Mouse (Mus musculus): Measurements from ENCODE around the gene Rps6kb2.
A peak's percentile ranks its signal among the peaks of the same experiment; 100 is the strongest.
"Not testable (repeated sequence)": the region's sequence is repeated elsewhere in the genome, so short reads cannot be mapped to it uniquely, and the experiment has no call there.

Gene Rps6kb2

DNA sequence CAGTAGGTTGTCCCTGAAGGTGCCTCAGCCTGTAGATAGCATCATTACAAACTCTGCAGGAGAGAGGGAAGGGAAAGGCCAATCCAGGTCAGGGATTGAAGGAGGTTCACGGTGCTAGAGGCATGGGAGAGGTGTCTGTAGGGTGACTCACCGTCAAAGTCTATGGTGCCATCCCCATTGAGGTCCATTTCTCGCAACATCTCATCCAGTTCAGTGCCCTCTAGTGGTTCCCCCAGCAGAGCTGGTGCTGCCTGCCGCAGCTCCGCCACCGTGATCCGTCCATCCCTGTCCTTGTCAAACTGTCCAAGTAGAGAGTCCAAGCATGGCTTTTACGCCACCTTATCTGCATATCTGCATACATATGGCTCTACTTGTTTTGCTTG lies 27.2 kb downstream of the Rps6kb2 start:
- DNase-seq, result not testable (repeated sequence)

GRCm38 (mm10) chr19:4135229-4135962 lies 27.8 kb downstream of the Rps6kb2 start:
- not testable (repeated sequence) for DNase-seq

- no peak for DNase-seq
Observed at GRCm38 (mm10) chr19:4134354-4134753, 28.8 kb downstream of the Rps6kb2 start.

DNA sequence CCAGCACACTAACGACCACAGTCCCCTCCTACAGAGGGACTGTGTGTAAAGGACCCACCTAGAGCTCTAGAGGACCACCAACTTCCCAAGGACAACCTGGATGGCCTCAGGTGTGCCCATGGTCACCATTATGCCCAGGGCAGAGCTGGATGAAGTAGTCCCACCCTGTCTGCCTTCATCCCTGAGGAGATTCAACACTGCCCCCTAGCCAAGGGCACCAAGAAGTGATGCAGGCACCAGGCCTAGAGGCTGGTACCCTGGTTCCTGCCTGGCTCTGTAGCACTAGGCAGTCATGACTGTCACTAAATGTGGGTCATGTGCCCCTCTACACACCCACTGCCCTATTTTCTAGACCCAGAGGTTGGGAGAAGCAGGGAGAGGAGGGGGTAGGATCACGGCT lies 31.4 kb downstream of the Rps6kb2 start:
- no peak for DNase-seq

- DNase-seq, result no peak
Observed at GRCm38 (mm10) chr19:4131075-4131474, 32.1 kb downstream of the Rps6kb2 start.

DNA sequence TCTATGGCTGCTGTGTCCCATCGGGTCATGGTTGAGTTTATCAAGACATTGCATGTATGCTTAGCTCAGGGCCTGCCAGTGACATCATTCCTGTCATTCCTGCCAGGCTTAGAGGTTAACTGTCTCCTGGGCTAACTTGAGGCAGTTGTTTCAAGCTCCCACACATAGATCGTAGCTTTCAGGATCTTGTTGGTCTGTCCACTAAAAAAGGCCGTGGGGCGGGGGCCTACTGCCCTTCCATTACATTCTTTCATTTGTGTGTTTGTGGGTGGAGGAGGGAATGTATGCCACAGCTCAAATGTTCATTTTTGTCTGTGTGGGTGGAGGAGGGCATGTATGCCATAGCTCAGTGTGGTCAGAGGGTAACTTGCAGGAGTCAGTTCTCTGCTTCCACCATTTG lies 33.0 kb downstream of the Rps6kb2 start:
- no peak for DNase-seq

DNA sequence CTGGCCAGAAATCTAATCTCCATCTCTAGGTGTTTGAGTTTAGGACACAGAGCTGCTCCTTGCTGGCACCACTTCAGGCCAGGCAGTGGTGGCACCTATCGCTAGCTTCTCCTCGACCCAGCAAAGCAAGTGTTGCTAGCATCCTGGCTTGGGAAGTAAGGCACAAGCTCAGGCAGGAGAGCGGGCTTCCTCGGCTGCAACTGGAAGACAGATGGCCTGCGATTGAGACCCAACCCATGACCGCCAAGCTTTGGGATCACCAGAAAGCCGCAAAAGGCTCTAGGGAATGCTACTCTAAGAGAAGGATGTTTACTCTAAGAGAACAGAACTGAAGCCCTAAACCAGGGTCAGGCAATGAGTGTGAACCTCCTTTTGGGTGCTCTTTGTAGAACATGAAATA lies 33.7 kb downstream of the Rps6kb2 start:
- DNase-seq, result no peak

- no peak for DNase-seq
Observed at GRCm38 (mm10) chr19:4126759-4127495, 36.2 kb downstream of the Rps6kb2 start.

- peak; percentile 99 for DNase-seq
Observed at GRCm38 (mm10) chr19:4125741-4126696, 37.1 kb downstream of the Rps6kb2 start, which contains the start of gene Aip. Aip (minus strand) TSS chr19:4125858.

- not testable (repeated sequence) for DNase-seq
Observed at GRCm38 (mm10) chr19:4125268-4125667, 37.9 kb downstream of the Rps6kb2 start.

DNA sequence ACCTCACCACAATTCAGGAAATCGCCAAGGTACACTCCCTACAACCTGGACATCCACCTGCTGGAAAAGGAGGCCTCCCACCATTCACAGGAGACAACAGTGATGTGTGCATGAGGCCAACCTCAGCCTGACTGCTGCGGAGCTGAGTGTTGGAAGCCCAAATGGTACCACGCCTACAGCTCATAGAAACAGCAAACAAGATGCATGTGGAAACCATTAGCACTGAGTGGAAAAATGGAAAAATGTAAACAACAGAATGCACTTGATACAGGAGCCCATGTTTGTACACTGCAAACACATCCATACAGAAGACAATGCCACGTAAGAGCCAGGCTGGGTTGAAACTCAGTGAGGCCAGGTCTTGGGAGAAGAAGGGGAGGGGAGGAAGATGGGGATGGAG lies 38.7 kb downstream of the Rps6kb2 start:
- no peak for DNase-seq

DNA sequence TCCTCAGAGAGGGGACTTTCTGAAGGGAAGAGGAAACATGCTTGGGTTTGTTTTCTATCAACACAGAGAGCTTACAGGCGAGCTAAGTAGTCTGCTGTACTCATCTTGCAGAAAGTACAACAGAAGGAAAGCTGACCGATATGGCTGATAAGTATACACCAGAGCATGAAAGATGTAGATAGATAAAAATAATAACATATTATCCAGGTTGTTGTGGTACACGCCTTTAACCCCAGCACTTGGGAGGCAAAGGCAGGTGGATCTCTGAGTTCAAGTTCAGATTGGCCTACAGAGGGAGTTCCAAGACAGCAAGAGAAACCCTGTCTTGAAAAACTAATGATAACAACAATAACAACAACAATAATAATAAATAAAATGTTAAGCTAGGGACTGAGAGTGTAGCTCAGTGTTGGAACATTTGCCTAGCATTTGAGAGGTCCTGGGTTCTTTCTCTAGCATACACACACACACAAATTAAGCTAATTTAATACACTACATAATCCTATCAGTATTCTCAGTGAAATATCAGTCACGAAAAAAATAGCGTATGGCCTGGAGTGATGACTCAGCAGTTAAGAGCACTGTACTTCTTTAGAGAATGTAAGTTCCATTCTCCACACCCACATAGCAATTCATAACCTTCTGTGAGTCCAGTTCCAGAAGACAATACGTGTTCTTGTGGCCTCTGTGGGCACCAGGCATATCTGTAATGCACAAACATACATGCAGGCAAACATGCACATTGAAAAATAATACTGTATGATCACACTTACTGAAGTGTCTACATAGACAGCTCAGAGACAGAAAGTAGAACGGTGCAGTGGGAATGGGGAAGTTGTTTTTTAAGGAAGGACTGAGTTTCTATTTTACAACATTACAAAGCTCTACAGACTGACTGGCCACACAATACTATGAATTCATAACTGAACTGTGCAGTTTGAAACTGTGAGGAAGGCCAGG lies 40.5 kb downstream of the Rps6kb2 start:
- DNase-seq, result no peak

GRCm38 (mm10) chr19:4121896-4122295 lies 41.3 kb downstream of the Rps6kb2 start:
- not testable (repeated sequence) for DNase-seq

DNA sequence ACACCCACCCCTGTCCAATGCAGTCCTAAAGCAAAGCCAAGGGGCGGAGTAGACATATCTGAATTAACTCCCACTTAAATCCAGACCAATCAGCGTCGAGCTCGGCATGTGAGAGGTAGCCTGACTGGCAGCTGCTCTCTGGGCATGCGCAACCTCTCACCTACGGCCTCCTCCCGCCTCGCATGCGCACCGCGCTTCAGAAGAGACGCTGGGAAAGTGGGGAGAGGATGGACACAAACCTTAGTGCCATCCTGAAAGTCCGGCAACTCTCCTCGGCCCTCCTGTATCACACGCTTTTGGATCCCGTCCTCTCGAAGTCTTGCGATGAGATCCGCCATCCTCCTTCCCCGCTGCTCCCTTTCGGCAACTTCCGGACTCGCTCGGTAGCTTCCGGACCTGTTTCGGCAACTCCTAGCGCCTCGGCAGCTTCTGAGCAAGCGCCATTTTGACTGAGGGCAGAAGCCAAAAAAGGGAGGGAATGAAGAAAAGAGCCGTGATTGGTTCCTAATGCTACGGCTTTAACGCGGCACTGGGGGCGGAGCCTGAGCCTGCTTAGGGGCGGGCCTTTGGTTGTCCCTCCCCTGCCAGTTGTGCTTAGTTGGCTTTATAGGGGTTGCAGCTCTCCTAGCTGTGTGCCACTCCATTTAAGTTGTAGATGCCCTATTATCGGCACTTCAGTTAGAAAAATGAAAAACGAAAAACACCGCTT lies 41.9 kb downstream of the Rps6kb2 start:
- DNase-seq, result peak; percentile 99

DNA sequence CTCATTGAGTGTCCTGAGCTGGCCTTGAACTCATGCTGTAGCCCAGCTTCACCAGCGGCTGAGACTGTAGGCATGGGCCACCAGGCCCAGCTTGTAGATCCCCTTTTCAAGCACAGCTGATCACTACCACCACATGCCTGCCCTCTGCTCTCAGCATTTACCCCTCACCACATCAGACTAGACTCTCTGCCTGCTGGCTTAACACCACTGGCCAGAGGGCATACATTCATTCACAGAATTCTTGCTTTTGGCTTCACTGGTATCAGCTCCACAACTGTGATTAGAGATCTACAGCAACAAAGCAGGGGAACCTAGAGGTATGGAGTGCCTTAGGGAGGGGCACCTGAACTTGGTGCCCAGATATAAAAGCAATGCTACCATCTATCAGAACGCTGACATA lies 42.7 kb downstream of the Rps6kb2 start:
- DNase-seq, result no peak

DNA sequence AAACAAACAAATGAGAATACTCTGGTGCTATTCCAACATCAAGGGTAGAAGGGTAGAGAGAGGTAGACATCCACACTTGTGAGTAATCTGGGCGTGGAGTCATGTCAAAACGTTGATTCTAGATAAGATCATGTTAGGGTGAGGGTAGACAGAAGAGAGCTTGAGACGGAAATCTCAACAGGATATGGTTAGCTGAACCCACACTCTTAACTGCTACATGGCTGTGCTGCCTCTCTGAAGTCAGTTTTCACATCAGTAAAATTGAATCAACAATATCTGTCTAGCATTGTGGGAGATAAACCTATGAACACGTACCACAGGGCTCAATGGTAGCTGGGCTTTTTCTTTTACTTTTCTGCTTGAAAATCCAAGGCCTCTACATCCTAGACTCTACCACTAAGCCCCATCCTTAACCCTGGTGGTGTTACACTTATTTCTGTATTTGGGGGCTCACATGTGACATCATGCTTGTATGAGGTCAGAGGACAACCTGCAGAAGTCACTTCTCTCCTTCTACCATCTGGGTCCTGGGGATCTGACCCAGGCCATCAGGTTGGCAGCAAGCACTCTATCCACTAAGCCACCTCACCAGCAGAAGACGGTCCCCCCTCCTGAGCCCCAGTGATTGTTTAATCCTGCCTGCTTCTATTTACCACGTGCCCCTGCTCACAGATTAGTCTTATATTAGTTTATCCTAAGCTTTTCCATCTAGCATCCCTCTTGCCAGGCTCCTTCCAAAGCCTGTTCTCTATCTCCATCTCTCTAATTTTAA lies 43.3 kb downstream of the Rps6kb2 start:
- DNase-seq, result no peak

GRCm38 (mm10) chr19:4118350-4118749 lies 44.8 kb downstream of the Rps6kb2 start:
- DNase-seq, result no peak

GRCm38 (mm10) chr19:4117006-4117405 lies 46.1 kb downstream of the Rps6kb2 start:
- no peak for DNase-seq

GRCm38 (mm10) chr19:4115816-4116215 lies 47.3 kb downstream of the Rps6kb2 start:
- no peak for DNase-seq

GRCm38 (mm10) chr19:4115144-4115543 lies 48.0 kb downstream of the Rps6kb2 start:
- DNase-seq, result no peak

Measured in lung, postnatal 14 days (tissue).